Comparison of ENCODE assay signal across 8 mouse cellular contexts in the genomic region with DNA sequence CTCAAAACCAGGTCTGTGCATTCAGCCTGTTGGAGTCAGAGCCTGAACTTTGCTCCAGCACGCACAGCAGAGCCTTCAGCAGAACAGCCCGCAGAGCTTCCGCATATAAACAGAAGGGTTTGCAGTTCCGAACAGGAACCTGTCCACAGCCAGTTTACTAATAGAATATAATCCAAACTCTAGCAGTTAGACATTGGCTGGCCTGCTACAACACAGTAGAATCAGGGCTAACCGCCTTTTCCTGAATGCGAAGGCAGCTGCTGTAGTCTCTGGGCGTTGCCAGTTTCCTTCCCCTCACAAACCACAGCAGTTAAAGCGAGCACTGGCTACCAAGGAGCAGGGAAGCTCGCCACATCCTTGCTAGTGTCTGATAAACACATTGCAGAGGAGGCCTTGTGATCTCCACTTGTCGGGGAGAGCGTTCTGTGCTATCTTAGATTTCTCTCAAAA. TPM values are rescaled to one million over a fixed set of nuclear protein-coding genes. Genes with fewer than 3 reads are reported as not detected.
DNase-seq lines count a peak whose midpoint lies in the region; TF ChIP-seq lines count a peak whose summit lies in the region.

No protein-coding gene starts in this region.

- H3K4me3 ChIP-seq in thymus, adult 2 months (ENCODE audit: control insufficient read depth, insufficient read depth, low read length), result no peak overlapping the region

- H3K27me3 ChIP-seq in thymus, adult 2 months (ENCODE audit: control insufficient read depth, insufficient read depth, low read length), result no peaks in the 10 kb centered on the region

- H3K27ac ChIP-seq in thymus, adult 2 months (ENCODE audit: control insufficient read depth, insufficient read depth, low read length), result peak overlapping the region; percentile 54

- intact Hi-C loops in gastrocnemius, postnatal 14 days (cut with DNase I; ENCODE audit: low total_unique reads), result loop anchor here (5.0 to 10.0 kb wide), 2 partner anchors 113 to 1481 kb away; no protein-coding TSS in a partner anchor
- intact Hi-C loops in heart, postnatal 14 days (cut with DNase I), result no loop called here

- no peak for TF ChIP-seq POLR2A in thymus, adult 2 months (IDR thresholded peaks at IDR 0.05; ENCODE audit: control insufficient read depth, extremely low read depth, insufficient read depth, low read length, poor library complexity)

- no peaks in the 10 kb centered on the region for H3K36me3 ChIP-seq in thymus, adult 2 months (ENCODE audit: control insufficient read depth, insufficient read depth, low read length)

- H3K4me1 ChIP-seq in thymus, adult 2 months (replicated peaks; ENCODE audit: control insufficient read depth, insufficient read depth, low read length), result peaks cover 16% of the 10 kb centered on the region

- DNase-seq in gastrocnemius, postnatal 14 days, result peak; percentile 32
- DNase-seq in gastrocnemius, postnatal 10 days, result no peak
- DNase-seq in heart, postnatal 14 days, result peak; percentile 31 to 34
- peak; percentile 27 for DNase-seq in lung, postnatal 14 days
- peak; percentile 80 for DNase-seq in thymus, adult 2 months
- DNase-seq in retina, postnatal 1 day, result no peak
- no peak for DNase-seq in ovary, adult 18-20 months (ENCODE audit: low spot score)
- no peak for DNase-seq in adrenal gland, postnatal 25 days

- no peak for TF ChIP-seq CTCF in thymus, adult 2 months (IDR thresholded peaks at IDR 0.05; ENCODE audit: borderline replicate concordance, control insufficient read depth, extremely low read depth, insufficient read depth, low read length, poor library complexity)

- 3% methylated on average over 11 of the region's 11 CpGs for WGBS in thymus, adult 2 months

RNA-seq across cellular contexts. Expression of a gene that starts 39.4 kb away (rescaled TPM):
- 10 to 100 TPM; 23.0 to 24.0 TPM for total RNA-seq in gastrocnemius, postnatal 14 days (2021)
- total RNA-seq in gastrocnemius, postnatal 10 days (2021), result 10 to 100 TPM; 25.8 to 28.3 TPM
- 10 to 100 TPM; 26.9 to 27.4 TPM for total RNA-seq in heart, postnatal 14 days (2021)
- 47.6 and 49.2 TPM in 2 replicates for polyA plus RNA-seq in thymus, adult 2 months (2012; rRNA removed)
- 95.7 and 96.2 TPM in 2 replicates for total RNA-seq in adrenal gland, postnatal 25 days (2021)

Comparison
In these comparisons a context has a peak if more than half of its experiments do, and no peak if none do; other contexts are left out.
1. DNase-seq: peak in gastrocnemius, postnatal 14 days (single experiment), heart, postnatal 14 days (2 of 2), lung, postnatal 14 days (single experiment) and thymus, adult 2 months (single experiment); none in gastrocnemius, postnatal 10 days (single experiment), retina, postnatal 1 day (single experiment), ovary, adult 18-20 months (single experiment) and adrenal gland, postnatal 25 days (single experiment).